8 mouse cellular contexts compared by ENCODE assay signal in the genomic region with DNA sequence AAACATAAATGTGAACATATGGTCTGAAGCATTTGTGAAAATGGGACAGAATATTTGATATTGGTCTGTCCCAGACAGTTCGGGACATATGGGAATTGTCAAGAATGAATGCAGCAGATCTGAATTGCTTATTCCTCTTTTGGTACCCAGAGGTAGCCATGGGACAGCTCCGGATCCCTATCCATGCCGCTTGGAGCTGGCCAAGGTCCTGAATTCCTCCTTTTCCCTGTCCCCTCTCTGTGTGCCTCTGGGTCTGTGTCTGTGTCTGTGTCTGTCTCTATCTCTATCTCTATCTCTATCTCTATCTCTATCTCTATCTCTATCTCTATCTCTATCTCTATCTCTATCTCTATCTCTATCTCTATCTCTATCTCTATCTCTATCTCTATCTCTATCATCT.
DNase-seq lines count a peak whose midpoint lies in the region; ATAC-seq lines count a peak whose summit lies in the region.
"Not testable (repeated sequence)": the region's sequence is repeated elsewhere in the genome, so short reads cannot be mapped to it uniquely, and the experiment has no call there.

No protein-coding gene starts in this region.

- not testable (repeated sequence) for ATAC-seq in intestine, embryonic 14.5 days (replicated peaks; ENCODE audit: low FRiP score, low TSS enrichment, low read depth)

- peak; percentile 67 to 88 for DNase-seq in adrenal gland, adult (ENCODE audit: inconsistent age in 2 of 2, low spot score in 1 of 2)
- peak; percentile 69 for DNase-seq in embryo, embryonic 11.5 days (ENCODE audit: low read depth, low spot score)
- peak; percentile 22 to 62 for DNase-seq in heart, adult 18-20 months
- DNase-seq in intestine, embryonic 14.5 days (ENCODE audit: low spot score), result peak; percentile 95
- DNase-seq in layer of hippocampus, postnatal 10 days (ENCODE audit: low spot score in 2 of 2), result peak; percentile 31 to 54
- DNase-seq in lung, postnatal 36 days, result peak; percentile 13
- peak; percentile 85 for DNase-seq in retina, embryonic 14.5 days (ENCODE audit: low spot score)
- peak; percentile 21 to 65 for DNase-seq in urinary bladder, postnatal 4 days (ENCODE audit: low spot score in 2 of 2)

- not testable (repeated sequence) for H3K36me3 ChIP-seq in intestine, embryonic 14.5 days (ENCODE audit: control insufficient read depth, insufficient read depth, low read length)

- H3K27me3 ChIP-seq in intestine, embryonic 14.5 days (replicated peaks; ENCODE audit: control insufficient read depth, insufficient read depth, low read length), result not testable (repeated sequence)

- WGBS in intestine, embryonic 14.5 days, result 14% methylated on average over 3 of the region's 3 CpGs

- not testable (repeated sequence) for H3K4me2 ChIP-seq in intestine, embryonic 14.5 days (ENCODE audit: low read length)

- not testable (repeated sequence) for H3K9me3 ChIP-seq in intestine, embryonic 14.5 days (ENCODE audit: control insufficient read depth, low read length)

- H3K4me3 ChIP-seq in intestine, embryonic 14.5 days (ENCODE audit: low read depth, low read length), result not testable (repeated sequence)

- not testable (repeated sequence) for H3K9ac ChIP-seq in intestine, embryonic 14.5 days (ENCODE audit: low read length)

- H3K4me1 ChIP-seq in intestine, embryonic 14.5 days (replicated peaks; ENCODE audit: control insufficient read depth, insufficient read depth, low read length), result not testable (repeated sequence)

- H3K27ac ChIP-seq in intestine, embryonic 14.5 days (ENCODE audit: low read depth), result not testable (repeated sequence)

Comparison
In these comparisons a context has a peak if more than half of its experiments do, and no peak if none do; other contexts are left out.
1. DNase-seq: peak in every context shown above with its lines; median percentile 95 in intestine, embryonic 14.5 days; 85 in retina, embryonic 14.5 days; 78 in adrenal gland, adult; 69 in embryo, embryonic 11.5 days; 43 in urinary bladder, postnatal 4 days; 42 in layer of hippocampus, postnatal 10 days; 42 in heart, adult 18-20 months; 13 in lung, postnatal 36 days.